Mouse (Mus musculus) heart, embryonic 10.5 days (tissue): ENCODE measurements around the gene Wfs1. TPM values are rescaled to one million over a fixed set of nuclear protein-coding genes. Genes with fewer than 3 reads are reported as not detected.

ENCODE experiments used
- DNase-seq: peaks from one replicate; pipeline ENCODE4 v3.0.0-alpha.2; 2017; ENCODE audit warnings: low spot score
- H3K27ac ChIP-seq: fragments of 300-500 bp; sonication (generic); 2 replicates; pipeline ENCODE4 v1.5.1; 2016; ENCODE audit warnings: mild to moderate bottlenecking
- H3K27me3 ChIP-seq: fragments of 300-500 bp; sonication (generic); 2 replicates; pipeline ENCODE4 v1.6.1; 2016; ENCODE audit warnings: mild to moderate bottlenecking; ENCODE audit not compliant: poor library complexity, insufficient read depth, severe bottlenecking
- H3K36me3 ChIP-seq: fragments of 300-500 bp; sonication (generic); 2 replicates; pipeline ENCODE4 v1.6.1; 2016; ENCODE audit warnings: mild to moderate bottlenecking, moderate library complexity
- H3K4me1 ChIP-seq: fragments of 300-500 bp; sonication (generic); 2 replicates; pipeline ENCODE4 v1.6.1; 2016; ENCODE audit warnings: mild to moderate bottlenecking
- H3K4me3 ChIP-seq: fragments of 300-500 bp; sonication (generic); 2 replicates; pipeline ENCODE4 v1.5.1; 2016; ENCODE audit warnings: mild to moderate bottlenecking, moderate library complexity
- H3K9me3 ChIP-seq: fragments of 300-500 bp; sonication (generic); 2 replicates; pipeline ENCODE4 v1.6.1; 2016; ENCODE audit warnings: mild to moderate bottlenecking, moderate library complexity
- WGBS: fragments of 180-500 bp; shearing (Covaris S2); methylation state at CpG from one replicate; pipeline ENCODE4 v1.1.7; 2016; 5-methylcytosine and 5-hydroxymethylcytosine counted together
- polyA plus RNA-seq: library from polyadenylated mRNA; unstranded; fragments of >200 nt; fragmentation: Nextera tagmentation; extraction: Ambion mirVana; gene quantifications from 2 replicates; pipeline ENCODE4 v1.2.1, GENCODE M21; 2016

Gene Wfs1
- 17.4 and 30.7 TPM in 2 replicates for polyA plus RNA-seq

DNA sequence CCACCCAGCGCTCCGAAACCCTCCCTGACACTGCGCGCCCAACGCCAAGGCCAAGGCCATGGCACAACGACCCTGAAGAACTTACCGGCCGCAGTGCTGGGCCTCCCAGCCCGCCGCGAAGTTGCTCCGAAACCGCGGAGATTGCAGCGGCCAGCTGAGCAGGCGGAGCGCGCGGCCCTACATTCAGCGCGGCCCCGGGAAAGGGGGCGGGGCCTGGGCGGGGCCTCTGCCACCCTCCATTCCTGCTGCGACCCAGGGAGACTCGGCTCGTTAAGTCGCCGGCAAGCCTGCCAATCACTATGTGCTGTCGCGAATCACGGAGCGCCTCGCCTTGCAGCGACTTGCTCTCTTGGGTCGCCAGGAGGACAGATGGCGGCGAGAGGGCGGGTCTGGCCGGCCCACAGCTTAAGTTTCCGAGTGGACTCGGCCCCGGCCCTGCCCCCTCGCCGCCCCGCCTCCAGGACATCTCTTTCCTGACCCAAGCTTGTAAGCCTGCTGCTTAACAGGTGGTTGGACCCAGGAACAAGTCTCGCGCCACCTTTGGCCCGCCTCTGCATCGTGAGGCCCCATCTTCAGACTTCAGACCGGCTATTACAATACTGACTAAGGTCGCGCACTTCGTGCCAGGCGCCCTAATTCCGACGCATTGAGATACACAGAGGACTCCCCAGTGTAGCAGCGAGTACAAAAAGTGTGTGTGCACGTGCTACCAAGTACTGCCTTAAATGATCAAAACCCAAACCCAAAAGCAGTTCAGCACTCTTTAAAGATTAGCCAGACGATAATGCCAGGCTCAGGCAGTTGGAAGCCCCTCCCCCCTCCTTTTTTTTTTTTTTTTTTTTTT lies at the start of gene Wfs1:
Gene Wfs1 (minus strand): TSS at position 425 of the 844 bp plus-strand sequence.
- DNase-seq = peak; percentile 99
- H3K27ac ChIP-seq = peak within 1 kb of the TSS; percentile 89
- H3K4me3 ChIP-seq = peak within 1 kb of the TSS; percentile 87
- no peaks in the 10 kb centered on the region for H3K36me3 ChIP-seq
- 1% methylated on average over 60 of the region's 60 CpGs for WGBS
- peaks cover 37% of the 10 kb centered on the region for H3K4me1 ChIP-seq
- H3K9me3 ChIP-seq = no peaks in the 10 kb centered on the region
- H3K27me3 ChIP-seq = no peaks in the 10 kb centered on the region

DNA sequence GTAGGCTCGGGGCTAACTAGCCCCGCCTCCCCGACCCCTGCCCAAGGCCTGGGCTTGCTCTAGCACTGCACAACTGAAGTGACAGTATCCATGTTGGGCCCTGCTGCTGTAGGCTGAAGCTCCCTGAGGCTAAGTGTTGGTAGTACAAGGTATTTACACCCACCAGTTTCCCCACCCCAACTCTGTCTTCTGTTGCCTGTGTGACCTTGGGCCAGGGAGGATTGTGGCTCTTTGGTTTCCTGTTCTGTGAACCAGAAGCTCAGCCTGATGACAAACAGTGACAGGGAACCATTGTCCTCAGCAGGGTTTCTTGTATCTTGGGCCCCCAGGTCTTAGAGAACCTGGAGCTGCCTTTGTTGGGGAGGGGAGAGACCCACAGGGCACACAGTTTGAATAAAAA lies 47.9 kb upstream of the Wfs1 start:
- no peaks in the 10 kb centered on the region for H3K36me3 ChIP-seq
- 73% methylated on average over 3 of the region's 3 CpGs for WGBS
- H3K4me3 ChIP-seq = no peak overlapping the region
- H3K4me1 ChIP-seq = peaks cover 10% of the 10 kb centered on the region; the same call in 1 of the 2 replicates
- no peaks in the 10 kb centered on the region for H3K9me3 ChIP-seq
- H3K27me3 ChIP-seq = peaks cover 19% of the 10 kb centered on the region
- H3K27ac ChIP-seq = no peak overlapping the region
- no peak for DNase-seq

DNA sequence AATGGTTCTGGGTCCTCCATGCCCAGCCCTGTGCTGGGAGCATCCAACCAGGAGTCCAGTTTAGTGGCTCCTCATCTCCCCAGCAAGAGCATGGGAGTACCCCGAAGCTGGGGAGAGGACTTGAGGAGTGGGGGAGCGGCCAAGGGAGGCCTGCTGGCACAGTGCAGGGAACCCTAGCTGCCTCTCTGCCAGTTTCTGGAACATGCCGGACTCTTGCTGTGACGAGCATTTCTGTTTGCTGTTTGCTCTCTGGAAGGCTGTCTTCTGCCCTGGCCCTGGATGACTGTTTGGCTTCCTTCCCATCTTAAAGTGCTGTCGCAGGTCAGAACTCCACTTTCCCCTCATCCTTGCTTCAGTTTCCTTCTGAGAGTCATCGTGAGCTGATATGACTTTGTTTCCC lies 46.9 kb upstream of the Wfs1 start:
- H3K27me3 ChIP-seq = peaks cover 19% of the 10 kb centered on the region
- no peak for DNase-seq
- no peaks in the 10 kb centered on the region for H3K9me3 ChIP-seq
- 77% methylated on average over 6 of the region's 6 CpGs for WGBS
- no peaks in the 10 kb centered on the region for H3K36me3 ChIP-seq
- no peak overlapping the region for H3K4me3 ChIP-seq
- peaks cover 4% of the 10 kb centered on the region; the same call in 1 of the 2 replicates for H3K4me1 ChIP-seq
- H3K27ac ChIP-seq = no peak overlapping the region

DNA sequence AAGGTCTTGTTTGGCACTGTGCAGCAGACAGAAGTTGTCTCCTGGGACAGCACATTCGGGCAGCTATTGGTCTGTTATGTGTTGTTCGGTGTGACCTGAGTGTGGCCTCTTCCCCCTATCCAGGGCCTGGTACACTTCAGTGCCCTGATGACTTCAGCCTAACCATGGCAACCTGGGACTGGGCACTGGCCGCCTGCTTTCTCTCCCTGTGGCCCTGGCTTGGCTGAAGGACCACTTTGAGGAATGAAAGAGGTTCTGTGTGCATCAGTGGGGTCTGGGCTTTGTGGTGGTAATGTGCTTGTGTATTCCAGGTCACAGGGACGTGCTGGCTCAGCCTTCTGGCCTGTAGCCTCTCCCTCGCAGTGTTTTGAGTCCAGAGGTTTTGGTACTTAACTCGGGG lies 46.2 kb upstream of the Wfs1 start:
- 71% methylated on average over 6 of the region's 6 CpGs for WGBS
- no peak for DNase-seq
- Histone ChIP-seq H3K4me3 (no peak overlapping the region), H3K27me3 (peaks cover 25% of the 10 kb centered on the region), H3K4me1 (peaks cover 3% of the 10 kb centered on the region; the same call in 1 of the 2 replicates), H3K27ac (no peak overlapping the region), H3K9me3 (no peaks in the 10 kb centered on the region), H3K36me3 (no peaks in the 10 kb centered on the region)

DNA sequence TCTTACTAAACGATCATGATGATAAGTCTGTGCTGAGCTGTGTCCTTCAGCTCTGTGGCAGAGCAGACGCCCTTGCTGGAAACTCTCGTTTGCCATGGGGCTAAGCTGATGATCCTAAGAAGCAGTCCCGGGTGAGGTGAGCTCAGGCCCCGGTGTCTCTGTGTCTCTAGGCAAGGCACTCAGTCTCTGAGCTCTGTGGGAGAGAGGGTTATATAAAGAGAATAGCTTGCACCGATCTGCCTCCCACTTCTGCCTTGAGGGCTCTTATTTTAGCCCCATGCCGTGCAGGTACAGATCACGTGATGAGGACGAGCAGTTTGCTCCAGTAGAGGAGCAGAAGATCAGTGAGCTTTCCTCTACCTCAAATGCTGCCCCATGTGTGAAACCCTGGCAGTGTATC lies 41.7 kb upstream of the Wfs1 start:
- H3K27ac ChIP-seq = no peak overlapping the region
- H3K4me1 ChIP-seq = peaks cover 18% of the 10 kb centered on the region
- peaks cover 68% of the 10 kb centered on the region for H3K27me3 ChIP-seq
- 47% methylated on average over 9 of the region's 9 CpGs for WGBS
- DNase-seq = no peak
- H3K9me3 ChIP-seq = no peaks in the 10 kb centered on the region
- H3K36me3 ChIP-seq = no peaks in the 10 kb centered on the region
- H3K4me3 ChIP-seq = no peak overlapping the region

DNA sequence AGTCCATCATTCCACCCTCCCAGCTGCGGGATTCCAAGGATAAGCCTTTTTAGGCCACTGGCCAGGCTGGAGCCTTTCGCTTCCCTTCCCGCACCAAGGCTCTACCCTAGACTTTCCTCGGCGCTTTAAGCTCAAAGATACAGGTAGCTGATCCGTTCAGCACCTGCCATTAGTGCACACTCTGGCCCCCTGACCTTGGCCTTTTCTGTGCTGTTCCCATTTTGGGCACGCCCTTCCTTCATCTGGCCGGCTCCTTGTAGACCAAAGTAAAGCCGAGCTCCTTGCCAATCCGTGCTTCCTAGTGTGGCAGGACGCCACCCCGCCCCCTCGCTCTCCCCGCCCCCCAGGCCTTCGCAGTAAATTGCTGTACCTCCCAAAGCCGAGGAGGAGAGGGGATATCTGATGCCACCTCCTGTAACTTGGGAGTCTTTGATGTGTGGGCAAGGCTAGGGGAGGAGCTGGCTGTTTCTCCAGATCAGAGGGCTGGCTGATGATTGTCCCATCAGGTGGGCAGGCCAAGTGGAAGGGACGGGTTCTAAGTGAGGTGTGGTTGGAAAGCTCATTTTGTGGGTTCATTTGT lies 40.4 kb upstream of the Wfs1 start:
- peaks cover 71% of the 10 kb centered on the region for H3K27me3 ChIP-seq
- H3K4me1 ChIP-seq = peaks cover 18% of the 10 kb centered on the region
- peak overlapping the region; percentile 71 for H3K4me3 ChIP-seq
- H3K27ac ChIP-seq = no peak overlapping the region
- no peaks in the 10 kb centered on the region for H3K36me3 ChIP-seq
- DNase-seq = no peak
- H3K9me3 ChIP-seq = no peaks in the 10 kb centered on the region
- WGBS = 1% methylated on average over 17 of the region's 17 CpGs

DNA sequence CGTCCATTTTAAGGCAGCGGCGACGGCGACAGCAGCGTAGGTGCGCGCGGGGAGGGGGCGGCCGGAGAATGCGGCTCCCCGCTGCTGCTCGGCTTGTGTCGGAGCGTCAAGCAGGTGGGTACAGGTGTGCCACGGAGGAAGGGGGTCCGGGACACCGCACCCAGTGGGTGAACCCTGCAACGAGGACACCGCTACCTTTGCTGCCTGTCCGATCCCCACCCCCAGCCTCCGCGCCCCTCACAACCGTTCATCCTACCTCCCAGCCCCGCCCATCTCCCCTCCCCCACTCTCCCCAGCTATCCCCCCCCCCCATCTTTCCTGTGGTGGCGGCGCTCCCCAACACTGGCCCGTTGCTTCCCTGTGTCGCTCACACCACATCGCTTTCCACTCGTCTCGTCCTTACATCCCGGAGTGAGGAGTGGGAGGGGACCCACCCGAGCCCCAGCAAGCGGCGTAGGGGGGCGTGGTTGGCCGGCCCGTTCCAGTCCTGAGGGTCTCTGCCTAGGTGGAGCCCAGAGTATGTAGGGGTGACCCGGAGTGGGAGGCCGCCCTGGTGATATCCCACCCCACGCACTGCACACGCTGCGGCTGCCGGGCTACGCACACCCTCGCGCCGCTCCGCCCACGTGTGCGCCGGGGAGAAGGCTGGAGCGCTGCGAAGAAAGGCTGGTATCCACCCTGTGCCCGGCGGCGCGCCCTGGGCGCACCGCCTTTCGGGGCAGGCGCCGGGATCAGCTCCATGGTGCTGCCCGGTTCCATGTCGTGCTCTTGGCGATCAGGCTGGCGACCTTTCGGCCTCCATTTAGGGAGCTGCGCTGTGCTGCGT lies 39.7 kb upstream of the Wfs1 start:
- no peak for DNase-seq
- H3K9me3 ChIP-seq = no peaks in the 10 kb centered on the region
- peaks cover 18% of the 10 kb centered on the region for H3K4me1 ChIP-seq
- peaks cover 78% of the 10 kb centered on the region for H3K27me3 ChIP-seq
- WGBS = under 1% methylated on average over 71 of the region's 72 CpGs
- peak overlapping the region; percentile 71 for H3K4me3 ChIP-seq
- H3K27ac ChIP-seq = no peak overlapping the region
- no peaks in the 10 kb centered on the region for H3K36me3 ChIP-seq

DNA sequence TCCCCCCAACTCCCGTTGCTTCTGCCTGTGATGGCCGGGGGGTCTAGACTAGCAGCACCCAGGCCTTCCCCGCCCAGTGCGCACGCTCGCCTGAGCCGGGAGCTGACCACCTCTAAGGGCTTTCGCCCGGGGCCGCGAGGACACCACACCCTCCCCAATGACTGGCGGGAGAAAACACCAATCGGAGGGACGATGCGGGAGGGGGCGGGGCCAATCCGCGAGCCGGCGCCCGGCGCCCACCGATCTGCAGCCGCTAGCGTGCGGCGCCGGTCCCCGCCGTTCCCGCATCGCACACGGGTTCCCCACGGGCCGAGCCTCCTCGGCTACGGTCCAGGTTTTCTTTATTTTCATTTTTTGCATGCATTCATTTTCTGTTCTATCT lies 39.1 kb upstream of the Wfs1 start:
- Histone ChIP-seq H3K4me3 (peak overlapping the region; percentile 71), H3K36me3 (no peaks in the 10 kb centered on the region), H3K9me3 (no peaks in the 10 kb centered on the region), H3K27ac (no peak overlapping the region), H3K4me1 (peaks cover 18% of the 10 kb centered on the region), H3K27me3 (peaks cover 83% of the 10 kb centered on the region)
- WGBS = 2% methylated on average over 36 of the region's 37 CpGs
- peak; percentile 84 for DNase-seq

DNA sequence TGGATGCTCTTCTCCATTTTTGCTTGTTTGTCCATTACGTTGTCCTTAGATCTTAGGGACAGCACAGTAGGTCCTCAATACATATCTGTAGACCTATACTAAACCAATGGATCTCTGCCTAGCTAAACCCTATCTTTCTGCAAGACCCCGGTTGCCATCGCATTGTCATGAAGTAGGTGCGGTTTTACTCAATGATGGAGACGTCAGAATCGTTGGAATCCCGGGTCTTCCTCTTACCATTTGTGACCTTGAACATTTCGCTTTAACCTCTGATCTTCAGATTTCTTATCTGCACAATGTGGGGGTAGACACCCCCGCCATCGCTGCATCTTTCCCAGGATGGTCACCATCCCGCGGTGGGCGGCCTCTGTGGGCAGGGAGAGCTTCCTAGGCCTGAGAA lies 38.7 kb upstream of the Wfs1 start:
- Histone ChIP-seq H3K4me3 (peak overlapping the region; percentile 71), H3K27ac (no peak overlapping the region), H3K27me3 (peaks cover 81% of the 10 kb centered on the region), H3K9me3 (no peaks in the 10 kb centered on the region), H3K36me3 (no peaks in the 10 kb centered on the region), H3K4me1 (peaks cover 18% of the 10 kb centered on the region)
- no peak for DNase-seq
- WGBS = 15% methylated on average over 13 of the region's 13 CpGs

DNA sequence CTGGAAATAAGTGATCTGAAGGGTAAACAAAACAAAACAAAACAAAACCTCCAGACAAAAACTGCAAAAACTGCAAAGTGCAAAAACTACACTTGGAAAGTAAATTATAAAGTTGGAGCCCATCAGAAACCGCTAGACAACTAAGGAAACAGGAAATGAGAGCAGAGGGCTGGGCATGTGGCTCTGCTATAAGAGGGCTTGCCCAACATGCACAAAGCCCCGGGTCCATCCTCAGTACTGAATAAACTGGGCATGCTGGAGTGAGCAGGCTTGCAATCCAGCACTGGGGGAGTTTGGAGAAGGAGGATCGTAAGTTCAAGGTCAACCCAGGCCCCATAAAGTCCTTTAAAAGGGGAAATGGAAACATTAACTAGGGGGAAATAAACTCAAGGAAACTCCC lies 28.2 kb upstream of the Wfs1 start:
- H3K27ac ChIP-seq = no peak overlapping the region
- DNase-seq = no peak
- peaks cover 7% of the 10 kb centered on the region; the same call in 1 of the 2 replicates for H3K27me3 ChIP-seq
- WGBS = 59% methylated on average over 3 of the region's 3 CpGs
- no peaks in the 10 kb centered on the region for H3K9me3 ChIP-seq
- H3K4me3 ChIP-seq = no peak overlapping the region
- no peaks in the 10 kb centered on the region for H3K4me1 ChIP-seq
- no peaks in the 10 kb centered on the region for H3K36me3 ChIP-seq

DNA sequence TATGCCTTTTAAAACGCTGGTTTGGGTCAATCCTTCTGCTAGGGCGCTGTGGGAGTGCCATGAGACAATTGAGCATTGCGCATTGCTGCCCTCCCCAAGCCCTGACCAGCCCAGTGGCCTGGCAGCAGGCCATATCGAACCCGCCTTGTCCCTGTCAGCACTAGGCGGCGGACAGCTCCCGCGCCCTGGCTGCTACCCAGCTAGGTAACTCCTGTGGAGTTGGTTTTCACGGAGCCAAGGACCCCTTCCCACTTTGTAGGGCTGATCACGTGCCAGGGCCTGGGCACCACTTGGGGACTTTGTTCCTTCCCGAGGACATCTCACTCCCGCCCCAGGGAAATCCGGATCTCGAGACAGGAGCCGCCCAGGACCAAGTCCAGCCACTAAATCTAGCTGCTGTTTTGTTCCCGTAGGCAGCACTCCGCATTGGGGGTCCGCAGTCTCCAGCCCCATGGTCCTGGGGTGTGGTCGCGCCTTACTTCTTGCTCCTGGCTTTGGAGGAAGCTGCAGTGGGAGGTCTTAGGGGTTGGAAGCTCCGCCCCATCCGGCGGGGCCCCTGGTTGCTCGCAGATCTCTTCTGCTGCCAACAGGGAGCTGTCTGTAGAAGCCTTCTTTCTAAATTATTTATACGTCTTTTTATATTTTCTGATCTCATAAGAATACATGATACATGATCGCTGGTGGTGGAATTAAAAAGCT lies 26.8 kb upstream of the Wfs1 start:
- Histone ChIP-seq H3K4me3 (no peak overlapping the region), H3K27ac (no peak overlapping the region), H3K27me3 (peaks cover 7% of the 10 kb centered on the region; the same call in 1 of the 2 replicates), H3K4me1 (no peaks in the 10 kb centered on the region), H3K36me3 (no peaks in the 10 kb centered on the region), H3K9me3 (no peaks in the 10 kb centered on the region)
- DNase-seq = no peak
- 7% methylated on average over 27 of the region's 27 CpGs for WGBS

DNA sequence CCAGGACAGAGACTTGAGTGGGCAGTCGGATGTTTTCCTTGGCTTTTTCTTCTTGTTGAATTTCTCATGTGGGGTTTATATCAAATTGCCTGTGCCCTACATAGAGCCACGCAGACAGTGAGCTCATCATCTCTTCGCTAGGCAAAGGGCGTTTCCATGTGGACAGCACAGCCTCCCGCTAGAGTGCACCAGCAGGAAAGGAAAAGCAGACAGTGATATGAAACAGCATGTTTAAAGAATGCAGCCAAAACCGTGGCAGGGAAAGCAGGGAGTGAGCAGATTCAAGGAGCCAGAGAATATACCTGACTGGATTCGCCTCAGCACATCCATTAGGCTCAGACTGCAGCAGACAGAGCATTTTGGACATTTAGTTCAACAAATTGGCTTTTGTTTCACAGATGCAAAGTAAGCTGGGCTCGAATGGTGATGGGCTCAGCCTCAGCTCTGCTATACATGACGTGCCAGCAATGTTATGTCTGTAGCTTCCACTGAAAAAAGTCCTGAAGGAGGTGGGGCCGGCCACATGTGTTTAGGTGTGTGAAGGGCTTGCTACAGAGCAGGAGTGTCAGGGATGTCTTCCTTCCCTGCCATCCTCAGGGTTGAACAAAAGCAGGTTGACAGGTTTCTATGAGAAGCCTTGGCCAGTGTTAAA lies 21.8 kb upstream of the Wfs1 start:
- no peaks in the 10 kb centered on the region for H3K36me3 ChIP-seq
- H3K27me3 ChIP-seq = peaks cover 4% of the 10 kb centered on the region; the same call in 1 of the 2 replicates
- no peak overlapping the region for H3K4me3 ChIP-seq
- WGBS = 68% methylated on average over 10 of the region's 10 CpGs
- H3K4me1 ChIP-seq = no peaks in the 10 kb centered on the region
- peaks cover 4% of the 10 kb centered on the region; the same call in 1 of the 2 replicates for H3K9me3 ChIP-seq
- no peak for DNase-seq
- no peak overlapping the region for H3K27ac ChIP-seq
